Mouse (Mus musculus): Measurements from ENCODE around the gene Gabra6. TPM values are rescaled to one million over a fixed set of nuclear protein-coding genes. Genes with fewer than 3 reads are reported as not detected.

Gene Gabra6
- polyA plus RNA-seq, 1 experiment from 2014 or later, result not detected

DNA sequence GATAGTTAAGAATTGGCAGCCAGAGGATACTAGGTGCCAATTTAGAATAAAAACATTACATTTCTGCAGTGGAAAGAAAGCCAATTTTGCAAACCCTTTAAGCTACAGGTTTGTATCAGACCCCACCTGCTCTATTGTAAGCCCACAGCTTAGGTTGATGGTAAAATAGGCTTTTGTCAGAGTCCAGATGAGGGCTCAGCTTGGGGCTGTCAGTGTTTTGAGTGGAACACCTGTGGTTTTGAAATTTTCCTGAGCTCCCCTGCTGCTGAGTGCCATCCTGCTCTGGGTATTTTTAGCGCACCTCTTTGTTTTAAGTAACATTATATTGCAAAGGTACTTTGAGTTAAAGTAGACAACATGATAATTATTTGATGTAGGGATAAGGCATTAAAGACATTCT, 10.0 kb downstream of the Gabra6 start:
- ATAC-seq (ENCODE audit: low FRiP score) (no peak), DNase-seq (ENCODE audit: low spot score, missing footprints) (no peak)
- H3K27ac ChIP-seq (ENCODE audit: low read depth, low read length), result no peak overlapping the region
- H3K4me2 ChIP-seq, result no peak overlapping the region
- H3K9ac ChIP-seq (ENCODE audit: low read length), result no peak overlapping the region
- no peak overlapping the region for H3K4me3 ChIP-seq (ENCODE audit: low read depth, low read length)
- 49% methylated on average over 1 of the region's 1 CpGs for WGBS
- H3K4me1 ChIP-seq (ENCODE audit: control insufficient read depth, insufficient read depth, low read length), result 0 out of 2 replicates have a peak, but pooled peaks cover 3% of the 10 kb centered on the region
- no peaks in the 10 kb centered on the region for H3K9me3 ChIP-seq (ENCODE audit: control insufficient read depth, low read length)
- H3K36me3 ChIP-seq (ENCODE audit: control insufficient read depth, insufficient read depth, low read length), result no peaks in the 10 kb centered on the region
- H3K27me3 ChIP-seq (ENCODE audit: control insufficient read depth, insufficient read depth, low read length), result no peaks in the 10 kb centered on the region

DNA sequence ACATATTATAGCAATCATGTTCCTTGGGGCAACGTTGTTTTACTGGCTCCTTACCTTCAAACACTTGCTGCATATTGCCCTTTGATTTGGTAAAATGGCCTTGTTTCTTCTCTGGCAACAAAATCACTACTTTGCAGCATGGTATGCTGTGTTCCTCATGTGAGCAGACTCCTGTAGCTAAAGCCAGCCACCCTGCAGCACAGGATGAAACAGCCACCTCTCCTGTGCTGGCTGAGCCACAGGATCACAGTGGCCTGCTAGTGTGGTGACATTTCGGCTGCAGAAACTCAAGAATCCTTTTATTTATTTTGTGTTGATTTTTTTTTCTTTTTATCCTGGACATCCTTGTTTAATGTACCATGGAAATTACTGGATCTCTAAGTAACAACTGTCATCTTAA, 11.8 kb downstream of the Gabra6 start:
- H3K27me3 ChIP-seq (ENCODE audit: control insufficient read depth, insufficient read depth, low read length), result no peaks in the 10 kb centered on the region
- no peak overlapping the region for H3K4me2 ChIP-seq
- 87% methylated on average over 2 of the region's 2 CpGs for WGBS

DNA sequence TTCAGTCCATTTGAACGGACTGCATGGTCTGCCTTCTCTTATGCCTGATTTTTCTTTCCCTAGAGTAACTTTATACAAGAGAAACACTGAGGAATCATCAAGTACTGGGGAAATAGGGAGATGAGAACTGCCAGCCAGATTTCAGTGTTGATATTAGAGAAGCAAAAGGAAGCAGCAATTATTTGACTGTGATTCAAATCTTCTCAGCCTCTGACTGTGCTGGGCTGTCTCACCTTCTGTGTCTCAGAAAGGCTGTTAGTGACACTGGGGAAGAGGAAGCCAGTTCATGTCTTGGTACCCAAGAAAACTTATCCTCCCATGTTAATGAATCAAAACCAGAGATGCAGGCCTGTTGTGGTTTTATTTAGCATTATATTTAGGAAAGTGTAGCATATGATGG, 14.8 kb downstream of the Gabra6 start:
- no peak overlapping the region for H3K4me2 ChIP-seq
- H3K36me3 ChIP-seq (ENCODE audit: control insufficient read depth, insufficient read depth, low read length), result no peaks in the 10 kb centered on the region
- no peak overlapping the region for H3K9ac ChIP-seq (ENCODE audit: low read length)
- H3K4me3 ChIP-seq (ENCODE audit: low read depth, low read length), result no peak overlapping the region
- H3K27me3 ChIP-seq (ENCODE audit: control insufficient read depth, insufficient read depth, low read length), result no peaks in the 10 kb centered on the region
- DNase-seq (ENCODE audit: low spot score, missing footprints), result no peak
- no peak for ATAC-seq (ENCODE audit: low FRiP score)
- H3K27ac ChIP-seq (ENCODE audit: low read depth, low read length), result no peak overlapping the region
- no peaks in the 10 kb centered on the region for H3K4me1 ChIP-seq (ENCODE audit: control insufficient read depth, insufficient read depth, low read length)
- H3K9me3 ChIP-seq (ENCODE audit: control insufficient read depth, low read length), result no peaks in the 10 kb centered on the region
- 98% methylated on average over 1 of the region's 1 CpGs for WGBS

More for the DNA sequence above, 11.8 kb downstream of the Gabra6 start:
- DNase-seq (ENCODE audit: low spot score, missing footprints) (no peak), ATAC-seq (ENCODE audit: low FRiP score) (no peak)
- Histone ChIP-seq H3K9ac (ENCODE audit: low read length) (no peak overlapping the region), H3K36me3 (ENCODE audit: control insufficient read depth, insufficient read depth, low read length) (no peaks in the 10 kb centered on the region), H3K27ac (ENCODE audit: low read depth, low read length) (no peak overlapping the region), H3K4me3 (ENCODE audit: low read depth, low read length) (no peak overlapping the region), H3K9me3 (ENCODE audit: control insufficient read depth, low read length) (no peaks in the 10 kb centered on the region), H3K4me1 (ENCODE audit: control insufficient read depth, insufficient read depth, low read length) (no peaks in the 10 kb centered on the region)

DNA sequence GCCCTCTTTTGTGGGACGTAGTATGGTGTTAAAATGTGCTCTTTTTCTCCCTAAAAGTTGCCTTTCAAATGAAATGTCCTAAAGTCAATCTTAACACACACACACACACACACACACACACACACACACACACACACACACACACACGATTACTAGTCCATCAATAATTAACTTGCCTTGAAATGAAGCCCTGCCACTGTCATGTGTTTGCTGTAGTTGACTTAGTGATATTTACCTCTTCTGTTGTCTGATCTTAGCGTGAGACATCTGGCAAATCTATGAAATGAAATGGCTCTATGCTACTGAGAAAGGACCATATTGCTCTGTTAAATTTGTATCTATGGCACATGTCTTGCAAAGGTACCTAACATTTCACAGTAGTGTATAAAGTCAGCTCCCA, 61.9 kb downstream of the Gabra6 start:
- no peak overlapping the region for H3K4me2 ChIP-seq
- H3K27ac ChIP-seq (ENCODE audit: low read depth, low read length), result no peak overlapping the region
- DNase-seq (ENCODE audit: low spot score, missing footprints) (no peak), ATAC-seq (ENCODE audit: low FRiP score) (no peak)
- no peak overlapping the region for H3K4me3 ChIP-seq (ENCODE audit: low read depth, low read length)
- no peak overlapping the region for H3K9ac ChIP-seq (ENCODE audit: low read length)
- H3K4me1 ChIP-seq (ENCODE audit: control insufficient read depth, insufficient read depth, low read length), result no peaks in the 10 kb centered on the region
- no peaks in the 10 kb centered on the region for H3K36me3 ChIP-seq (ENCODE audit: control insufficient read depth, insufficient read depth, low read length)
- no peaks in the 10 kb centered on the region for H3K27me3 ChIP-seq (ENCODE audit: control insufficient read depth, insufficient read depth, low read length)
- WGBS, result 86% methylated on average over 3 of the region's 3 CpGs
- H3K9me3 ChIP-seq (ENCODE audit: control insufficient read depth, low read length), result no peaks in the 10 kb centered on the region

Other genes starting within 250 kb of the Gabra6 start
- gene Gabra1, start 138.1 kb downstream of the Gabra6 start, polyA plus RNA-seq (2014; fragmentation: Nextera tagmentation; extraction: Ambion mirVana), result 2.9 and 3.4 TPM in 2 replicates
- gene Gabrb2, start 98.7 kb upstream of the Gabra6 start, polyA plus RNA-seq (2014; fragmentation: Nextera tagmentation; extraction: Ambion mirVana), result 11.2 and 14.2 TPM in 2 replicates